ENCODE assay signal across 9 mouse cellular contexts in genomic region chr11:85640659-85641058, GRCm38 (mm10).
DNase-seq lines count a peak whose midpoint lies in the region; ATAC-seq lines count a peak whose summit lies in the region.
"Had no signal": no experiment of that assay in that cellular context is flagged by ENCODE, and none has a peak within 500 bp of the region (broad histone marks: within the 10 kb centered on the region; RNA-seq: fewer than 3 reads in every experiment).

No protein-coding gene starts in this region.

- no peak overlapping the region for H3K4me2 ChIP-seq in hindbrain, embryonic 11.5 days (replicated peaks; ENCODE audit: low read depth, low read length)
- peak overlapping the region; percentile 53 for H3K4me2 ChIP-seq in limb, embryonic 13.5 days (replicated peaks)

- no peak for ATAC-seq in hindbrain, embryonic 11.5 days (ENCODE audit: low FRiP score)
- ATAC-seq in limb, embryonic 13.5 days (ENCODE audit: low FRiP score, low read depth), result peak; percentile 54; the same call in 1 of the 2 replicates
- ATAC-seq in granulocyte monocyte progenitor cell, adult 5-6 weeks (replicated peaks; ENCODE audit: poor library complexity, severe bottlenecking), result no peak
- ATAC-seq: Patski had no signal

- no peaks in the 10 kb centered on the region for H3K27me3 ChIP-seq in hindbrain, embryonic 10.5 days (ENCODE audit: insufficient read depth, poor library complexity, severe bottlenecking)
- H3K27me3 ChIP-seq in hindbrain, embryonic 11.5 days (ENCODE audit: control insufficient read depth, insufficient read depth, low read length), result no peaks in the 10 kb centered on the region
- H3K27me3 ChIP-seq in limb, embryonic 13.5 days, result 0 out of 2 replicates have a peak, but pooled peaks cover 3% of the 10 kb centered on the region
- H3K27me3 ChIP-seq: Patski had no signal

- no peaks in the 10 kb centered on the region for H3K36me3 ChIP-seq in hindbrain, embryonic 10.5 days
- no peaks in the 10 kb centered on the region for H3K36me3 ChIP-seq in hindbrain, embryonic 11.5 days (ENCODE audit: control insufficient read depth, insufficient read depth, low read length)
- H3K36me3 ChIP-seq in limb, embryonic 13.5 days, result no peaks in the 10 kb centered on the region

- peaks cover 69% of the 10 kb centered on the region for H3K4me1 ChIP-seq in hindbrain, embryonic 10.5 days (replicated peaks)
- peaks cover 3% of the 10 kb centered on the region; the same call in 1 of the 2 replicates for H3K4me1 ChIP-seq in hindbrain, embryonic 11.5 days (replicated peaks; ENCODE audit: control insufficient read depth, insufficient read depth, low read length)
- peaks cover 64% of the 10 kb centered on the region for H3K4me1 ChIP-seq in limb, embryonic 13.5 days

- H3K9me3 ChIP-seq in hindbrain, embryonic 10.5 days, result no peaks in the 10 kb centered on the region
- H3K9me3 ChIP-seq in hindbrain, embryonic 11.5 days (ENCODE audit: control insufficient read depth, low read length), result no peaks in the 10 kb centered on the region
- no peaks in the 10 kb centered on the region for H3K9me3 ChIP-seq in limb, embryonic 13.5 days

- DNase-seq in hindbrain, embryonic 10.5 days (ENCODE audit: low spot score), result no peak
- no peak for DNase-seq in hindbrain, embryonic 11.5 days (ENCODE audit: low spot score)
- peak; percentile 51 for DNase-seq in Muller cell, postnatal 12 days (ENCODE audit: inconsistent ontology term)
- peak; percentile 40 for DNase-seq in fibroblast of lung, adult 2 months (ENCODE audit: low read depth)
- no peak for DNase-seq in cerebellum, adult 9-10 months
- DNase-seq in urinary bladder, postnatal 36 days (ENCODE audit: low spot score in 2 of 2), result no peak

- H3K4me3 ChIP-seq in hindbrain, embryonic 10.5 days, result no peak overlapping the region
- no peak overlapping the region for H3K4me3 ChIP-seq in hindbrain, embryonic 11.5 days (ENCODE audit: low read depth, low read length)
- no peak overlapping the region; the same call in 1 of the 2 replicates for H3K4me3 ChIP-seq in limb, embryonic 13.5 days

- no peak overlapping the region for H3K9ac ChIP-seq in hindbrain, embryonic 11.5 days (ENCODE audit: low read depth, low read length)
- 0 out of 2 replicates have a peak overlapping the region, but pooled peaks have one; percentile 25 for H3K9ac ChIP-seq in limb, embryonic 13.5 days

- WGBS in hindbrain, embryonic 10.5 days, result 45% methylated on average over 5 of the region's 5 CpGs
- 42% methylated on average over 5 of the region's 5 CpGs for WGBS in hindbrain, embryonic 11.5 days
- 8% methylated on average over 5 of the region's 5 CpGs for WGBS in limb, embryonic 13.5 days

- H3K27ac ChIP-seq in hindbrain, embryonic 10.5 days, result peak overlapping the region; percentile 71
- H3K27ac ChIP-seq in hindbrain, embryonic 11.5 days (ENCODE audit: low read depth, low read length), result no peak overlapping the region
- H3K27ac ChIP-seq in limb, embryonic 13.5 days, result no peak overlapping the region

Comparison
In these comparisons a context has a peak if more than half of its experiments do, and no peak if none do; other contexts are left out.
1. DNase-seq: peak in Muller cell, postnatal 12 days (single experiment) and fibroblast of lung, adult 2 months (single experiment); none in hindbrain, embryonic 10.5 days (single experiment), hindbrain, embryonic 11.5 days (single experiment), cerebellum, adult 9-10 months (single experiment) and urinary bladder, postnatal 36 days (0 of 2).